Mouse (Mus musculus): ENCODE measurements around the gene Dpy19l3.

The Dpy19l3 gene

GRCm38 (mm10) chr7:35688276-35688675 lies 66.0 kb downstream of the Dpy19l3 start:
- no peak for DNase-seq (ENCODE audit: low read depth)

- DNase-seq (ENCODE audit: low read depth), result no peak
Observed at GRCm38 (mm10) chr7:35687229-35687628, 67.0 kb downstream of the Dpy19l3 start.

GRCm38 (mm10) chr7:35686756-35687155 lies 67.5 kb downstream of the Dpy19l3 start:
- no peak for DNase-seq (ENCODE audit: low read depth)

GRCm38 (mm10) chr7:35686216-35686615 lies 68.0 kb downstream of the Dpy19l3 start:
- DNase-seq (ENCODE audit: low read depth), result no peak

GRCm38 (mm10) chr7:35683409-35684122 lies 70.7 kb downstream of the Dpy19l3 start:
- no peak for DNase-seq (ENCODE audit: low read depth)

- no peak for DNase-seq (ENCODE audit: low read depth)
Observed at GRCm38 (mm10) chr7:35681559-35681958, 72.7 kb downstream of the Dpy19l3 start.

- no peak for DNase-seq (ENCODE audit: low read depth)
Observed at GRCm38 (mm10) chr7:35678976-35679375, 75.3 kb downstream of the Dpy19l3 start.

- no peak for DNase-seq (ENCODE audit: low read depth)
Observed at GRCm38 (mm10) chr7:35668066-35669041, 85.9 kb downstream of the Dpy19l3 start.

GRCm38 (mm10) chr7:35663790-35664376 lies 90.4 kb downstream of the Dpy19l3 start:
- DNase-seq (ENCODE audit: low read depth), result no peak

GRCm38 (mm10) chr7:35659173-35659572 lies 95.1 kb downstream of the Dpy19l3 start:
- DNase-seq (ENCODE audit: low read depth), result no peak

- no peak for DNase-seq (ENCODE audit: low read depth)
Observed at GRCm38 (mm10) chr7:35657829-35658228, 96.4 kb downstream of the Dpy19l3 start.

- DNase-seq (ENCODE audit: low read depth), result no peak
Observed at GRCm38 (mm10) chr7:35651583-35652270, 102.5 kb downstream of the Dpy19l3 start.

GRCm38 (mm10) chr7:35650716-35651410 lies 103.4 kb downstream of the Dpy19l3 start:
- no peak for DNase-seq (ENCODE audit: low read depth)

GRCm38 (mm10) chr7:35649071-35649470 lies 105.2 kb downstream of the Dpy19l3 start:
- DNase-seq (ENCODE audit: low read depth), result no peak

- DNase-seq (ENCODE audit: low read depth), result no peak
Observed at GRCm38 (mm10) chr7:35648239-35649069, 105.8 kb downstream of the Dpy19l3 start.

GRCm38 (mm10) chr7:35647101-35647698 lies 107.1 kb downstream of the Dpy19l3 start, which contains the start of gene Pdcd5:
Gene Pdcd5, minus strand, starts transcription at chr7:35647521.
- peak; percentile 86 for DNase-seq (ENCODE audit: low read depth)

- DNase-seq (ENCODE audit: low read depth), result no peak
Observed at GRCm38 (mm10) chr7:35646317-35647081, 107.8 kb downstream of the Dpy19l3 start.

GRCm38 (mm10) chr7:35640072-35640471 lies 114.2 kb downstream of the Dpy19l3 start:
- DNase-seq (ENCODE audit: low read depth), result no peak

GRCm38 (mm10) chr7:35636874-35637273 lies 117.4 kb downstream of the Dpy19l3 start:
- no peak for DNase-seq (ENCODE audit: low read depth)

All from fibroblast of lung, adult 2 months (primary cell).